Mouse (Mus musculus): ENCODE data around the gene Hdac9. TPM values are rescaled to one million over a fixed set of nuclear protein-coding genes. Genes with fewer than 3 reads are reported as not detected.

Hdac9 gene
- total RNA-seq, 4 experiments from 2014 or later: 40.9 to 48.6 (median 44.8) TPM

GRCm38 (mm10) chr12:34378637-34379036 lies 538.3 kb downstream of the Hdac9 start:
- no peak for DNase-seq (ENCODE audit: low spot score in 2 of 2)

- DNase-seq (ENCODE audit: low spot score in 2 of 2): no peak
Measured at GRCm38 (mm10) chr12:34351906-34352305, 565.0 kb downstream of the Hdac9 start.

- no peak for DNase-seq (ENCODE audit: low spot score in 2 of 2)
Measured at GRCm38 (mm10) chr12:34347529-34347928, 569.4 kb downstream of the Hdac9 start.

GRCm38 (mm10) chr12:34342761-34343160 lies 574.1 kb downstream of the Hdac9 start:
- no peak for DNase-seq (ENCODE audit: low spot score in 2 of 2)

GRCm38 (mm10) chr12:34338886-34339285 lies 578.0 kb downstream of the Hdac9 start:
- no peak for DNase-seq (ENCODE audit: low spot score in 2 of 2)

- no peak for DNase-seq (ENCODE audit: low spot score in 2 of 2)
Measured at GRCm38 (mm10) chr12:34334455-34335084, 582.3 kb downstream of the Hdac9 start.

- DNase-seq (ENCODE audit: low spot score in 2 of 2): no peak
Measured at GRCm38 (mm10) chr12:34332884-34333283, 584.0 kb downstream of the Hdac9 start.

- no peak for DNase-seq (ENCODE audit: low spot score in 2 of 2)
Measured at GRCm38 (mm10) chr12:34327111-34327510, 589.8 kb downstream of the Hdac9 start.

GRCm38 (mm10) chr12:34312113-34312719 lies 604.7 kb downstream of the Hdac9 start:
- no peak for DNase-seq (ENCODE audit: low spot score in 2 of 2)

- no peak for DNase-seq (ENCODE audit: low spot score in 2 of 2)
Measured at GRCm38 (mm10) chr12:34305453-34305852, 611.4 kb downstream of the Hdac9 start.

- no peak for DNase-seq (ENCODE audit: low spot score in 2 of 2)
Measured at GRCm38 (mm10) chr12:34292346-34292745, 624.5 kb downstream of the Hdac9 start.

- no peak for DNase-seq (ENCODE audit: low spot score in 2 of 2)
Measured at GRCm38 (mm10) chr12:34287218-34287617, 629.7 kb downstream of the Hdac9 start.

- DNase-seq (ENCODE audit: low spot score in 2 of 2): no peak
Measured at GRCm38 (mm10) chr12:34284888-34285287, 632.0 kb downstream of the Hdac9 start.

GRCm38 (mm10) chr12:34284396-34284795 lies 632.5 kb downstream of the Hdac9 start:
- DNase-seq (ENCODE audit: low spot score in 2 of 2): no peak

- DNase-seq (ENCODE audit: low spot score in 2 of 2): no peak
Measured at GRCm38 (mm10) chr12:34278822-34279221, 638.1 kb downstream of the Hdac9 start.

GRCm38 (mm10) chr12:34273816-34274215 lies 643.1 kb downstream of the Hdac9 start:
- no peak for DNase-seq (ENCODE audit: low spot score in 2 of 2)

- no peak for DNase-seq (ENCODE audit: low spot score in 2 of 2)
Measured at GRCm38 (mm10) chr12:34270096-34270495, 646.8 kb downstream of the Hdac9 start.

GRCm38 (mm10) chr12:34269472-34270040 lies 647.3 kb downstream of the Hdac9 start:
- no peak for DNase-seq (ENCODE audit: low spot score in 2 of 2)

- DNase-seq (ENCODE audit: low spot score in 2 of 2): no peak
Measured at GRCm38 (mm10) chr12:34259651-34260050, 657.2 kb downstream of the Hdac9 start.

GRCm38 (mm10) chr12:34249160-34249559 lies 667.7 kb downstream of the Hdac9 start:
- no peak for DNase-seq (ENCODE audit: low spot score in 2 of 2)

GRCm38 (mm10) chr12:34248193-34249121 lies 668.4 kb downstream of the Hdac9 start:
- DNase-seq (ENCODE audit: low spot score in 2 of 2): no peak

GRCm38 (mm10) chr12:34238796-34239195 lies 678.1 kb downstream of the Hdac9 start:
- no peak for DNase-seq (ENCODE audit: low spot score in 2 of 2)
